Mouse (Mus musculus): Measurements from ENCODE around the gene Rgs3. TPM values are rescaled to one million over a fixed set of nuclear protein-coding genes. Genes with fewer than 3 reads are reported as not detected.

Rgs3 gene
- total RNA-seq (2023): 100 to 1,000 TPM; 116 to 122 TPM

DNA sequence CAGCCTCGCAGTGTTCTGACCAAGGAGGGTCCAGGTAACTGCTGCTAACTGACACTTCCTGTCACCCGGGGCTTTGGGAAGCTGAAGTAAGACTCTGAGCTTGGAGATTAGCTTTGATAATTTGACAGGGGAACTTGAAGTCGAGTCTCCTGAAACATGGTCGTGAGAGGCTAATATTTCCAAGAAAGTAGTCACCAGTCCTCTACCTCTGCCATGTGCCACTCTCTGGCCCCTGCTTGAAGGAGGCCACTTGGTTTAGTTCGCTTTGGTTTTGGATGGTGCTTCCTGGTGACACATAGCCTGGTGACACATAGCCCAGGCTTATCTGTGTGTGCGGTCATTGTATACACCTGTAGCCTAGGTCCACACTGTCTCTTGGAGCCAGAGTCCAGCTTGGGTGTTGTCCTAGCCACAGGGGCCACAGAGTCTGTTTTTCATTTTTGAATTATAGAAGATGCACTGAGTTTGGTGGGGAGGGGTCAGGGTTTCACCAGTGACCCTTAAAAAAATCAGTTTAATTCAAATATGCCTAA lies at the start of gene Rgs3:
Gene Rgs3 (plus strand): TSS at position 51 of the 533 bp plus-strand sequence.

DNA sequence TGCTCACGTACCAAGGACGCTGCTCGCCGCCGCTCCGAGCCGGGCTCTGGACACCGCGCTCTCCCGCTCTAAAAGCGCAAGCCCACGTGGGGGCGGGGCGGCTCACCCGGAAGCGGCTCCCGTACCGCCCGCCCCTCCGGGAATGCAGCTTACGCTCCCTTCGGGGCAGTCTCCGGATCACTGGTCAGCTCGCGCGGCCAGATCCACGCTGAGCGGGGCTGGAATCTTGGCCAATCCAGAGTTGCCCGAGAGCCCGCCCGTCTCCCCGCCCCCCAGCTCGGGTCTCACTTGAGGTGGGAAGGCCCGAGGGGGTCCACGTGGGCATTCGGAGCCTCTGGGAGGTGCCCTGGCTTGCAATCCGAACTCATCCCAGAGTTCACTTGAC lies 39.8 kb upstream of the Rgs3 start, which contains the start of gene Alad:
Gene Alad (minus strand): TSS at position 70 of the 385 bp plus-strand sequence.

DNA sequence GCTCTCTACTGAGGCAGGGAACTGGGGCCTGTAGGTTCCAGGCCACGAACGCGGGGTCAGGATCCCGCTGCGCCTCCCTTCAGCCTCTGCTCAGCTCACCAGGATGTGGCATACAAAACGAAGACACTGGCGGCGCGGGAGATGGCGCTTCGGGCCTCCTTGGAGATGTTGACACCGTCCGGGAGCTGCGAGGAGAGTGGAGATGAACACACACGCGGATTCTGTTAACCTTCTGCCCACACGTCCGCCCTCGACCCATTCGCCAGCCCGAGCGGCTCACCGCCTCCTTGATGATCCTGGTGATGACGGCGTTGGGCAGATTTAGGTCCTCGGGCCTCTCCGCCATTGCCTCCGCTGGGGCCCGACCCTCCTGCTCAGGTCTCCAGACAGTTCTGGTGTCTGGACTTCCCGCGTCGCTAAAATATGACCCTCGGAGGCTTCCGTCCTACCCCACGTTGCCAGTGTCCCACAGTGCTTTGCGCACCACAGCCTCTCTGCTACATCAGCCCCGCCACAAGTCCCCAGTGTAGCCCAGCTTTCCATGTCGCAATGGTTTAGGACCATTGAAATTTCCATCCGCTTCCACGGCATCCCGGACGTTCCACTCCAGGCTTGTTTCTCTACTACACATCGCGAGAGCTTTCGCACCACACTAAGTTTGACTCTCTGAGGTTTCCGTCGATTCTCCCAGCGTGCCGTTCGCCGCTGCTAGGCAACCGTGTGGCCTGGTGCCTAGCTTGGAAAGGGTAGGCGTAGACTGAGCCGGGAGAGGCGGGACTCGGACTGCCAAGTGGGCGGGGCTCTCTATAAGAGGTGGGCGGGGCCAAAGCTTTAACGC lies 34.8 kb upstream of the Rgs3 start, which contains the start of the genes Pole3 and 4933430I17Rik:
Gene Pole3 (minus strand): TSS at position 418 of the 838 bp plus-strand sequence.
Gene 4933430I17Rik (plus strand): TSS at position 719 of the 838 bp plus-strand sequence.

Other genes with a start within 250 kb of the Rgs3 start
- gene Fkbp15, start 199.3 kb upstream of the Rgs3 start, total RNA-seq (2023): 100 to 1,000 TPM; 121 to 123 TPM
- 10 to 100 TPM; 18.6 to 19.1 TPM for gene Slc31a1, start 199.1 kb upstream of the Rgs3 start, total RNA-seq (2023)
- 10 to 100 TPM; 38.6 to 45.0 TPM for gene Cdc26, start 151.2 kb upstream of the Rgs3 start, total RNA-seq (2023)
- gene Prpf4, start 151.1 kb upstream of the Rgs3 start, total RNA-seq (2023): 10 to 100 TPM in 1 of 2 experiments, 1 to 10 TPM in 1; 9.7 to 11.4 TPM
- gene Rnf183, start 124.6 kb upstream of the Rgs3 start, total RNA-seq (2023): not detected
- gene Wdr31, start 89.0 kb upstream of the Rgs3 start, total RNA-seq (2023): not detected
- not detected for gene Bspry, start 79.8 kb upstream of the Rgs3 start, total RNA-seq (2023)
- gene Hdhd3, start 56.4 kb upstream of the Rgs3 start, total RNA-seq (2023): under 1 TPM in 1 of 2 experiments, not detected in 1; 0.55 TPM
- 1 to 10 TPM; 5.2 to 5.7 TPM for gene Alad, start 39.9 kb upstream of the Rgs3 start, total RNA-seq (2023)
- gene Pole3, start 34.8 kb upstream of the Rgs3 start, total RNA-seq (2023): 10 to 100 TPM; 13.4 to 14.9 TPM
- not detected for gene 4933430I17Rik, start 34.5 kb upstream of the Rgs3 start, total RNA-seq (2023)

Measured in monocyte, adult 59 days (primary cell).